Mouse (Mus musculus) embryonic facial prominence, embryonic 13.5 days (tissue): ENCODE data around the gene Tnks2. TPM values are rescaled to one million over a fixed set of nuclear protein-coding genes. Genes with fewer than 3 reads are reported as not detected.
"Not testable (repeated sequence)": the region's sequence is repeated elsewhere in the genome, so short reads cannot be mapped to it uniquely, and the experiment has no call there.

Experiments used
- ATAC-seq: fragments of 200-750 bp; cut with Nextera tagmentation; 2 replicates; pipeline ENCODE4 v1.8.0; 2017; ENCODE audit warnings: low read depth; ENCODE audit not compliant: insufficient number of reproducible peaks, insufficient read depth, low FRiP score, low TSS enrichment
- H3K27ac ChIP-seq: fragments of 300-500 bp; sonication (generic); 2 replicates; pipeline ENCODE4 v1.5.1; 2015; ENCODE audit warnings: moderate library complexity, mild to moderate bottlenecking, inconsistent platforms
- H3K27me3 ChIP-seq: fragments of 300-500 bp; sonication (generic); 2 replicates; pipeline ENCODE4 v1.6.1; 2015; ENCODE audit warnings: mild to moderate bottlenecking, inconsistent platforms
- H3K36me3 ChIP-seq: fragments of 300-500 bp; sonication (generic); 2 replicates; pipeline ENCODE4 v1.6.1; 2015; ENCODE audit warnings: mild to moderate bottlenecking, inconsistent platforms
- H3K4me1 ChIP-seq: fragments of 300-500 bp; sonication (generic); 2 replicates; pipeline ENCODE4 v1.6.1; 2015; ENCODE audit warnings: inconsistent platforms
- H3K4me2 ChIP-seq: fragments of 300-500 bp; sonication (generic); 2 replicates; pipeline ENCODE4 v1.6.1; 2015; ENCODE audit warnings: moderate library complexity, mild to moderate bottlenecking, inconsistent platforms
- H3K4me3 ChIP-seq: fragments of 300-500 bp; sonication (generic); 2 replicates; pipeline ENCODE4 v1.5.1; 2015; ENCODE audit warnings: mild to moderate bottlenecking, inconsistent platforms
- H3K9ac ChIP-seq: fragments of 300-500 bp; sonication (generic); 2 replicates; pipeline ENCODE4 v1.6.1; 2015; ENCODE audit warnings: mild to moderate bottlenecking, inconsistent platforms
- H3K9me3 ChIP-seq: fragments of 300-500 bp; sonication (generic); 2 replicates; pipeline ENCODE4 v1.6.1; 2016; ENCODE audit warnings: inconsistent platforms
- WGBS: fragments of 180-500 bp; shearing (Covaris S2); methylation state at CpG from one replicate; pipeline ENCODE4 v1.1.7; 2015; ENCODE audit warnings: mixed read lengths; 5-methylcytosine and 5-hydroxymethylcytosine counted together
- polyA plus RNA-seq: library from polyadenylated mRNA; unstranded; fragments of >200 nt; fragmentation: Nextera tagmentation; extraction: Ambion mirVana; gene quantifications from 2 replicates; pipeline ENCODE4 v1.2.1, GENCODE M21; 2015

Gene Tnks2
- polyA plus RNA-seq, 1 experiment from 2014 or later, result 46.3 TPM

DNA sequence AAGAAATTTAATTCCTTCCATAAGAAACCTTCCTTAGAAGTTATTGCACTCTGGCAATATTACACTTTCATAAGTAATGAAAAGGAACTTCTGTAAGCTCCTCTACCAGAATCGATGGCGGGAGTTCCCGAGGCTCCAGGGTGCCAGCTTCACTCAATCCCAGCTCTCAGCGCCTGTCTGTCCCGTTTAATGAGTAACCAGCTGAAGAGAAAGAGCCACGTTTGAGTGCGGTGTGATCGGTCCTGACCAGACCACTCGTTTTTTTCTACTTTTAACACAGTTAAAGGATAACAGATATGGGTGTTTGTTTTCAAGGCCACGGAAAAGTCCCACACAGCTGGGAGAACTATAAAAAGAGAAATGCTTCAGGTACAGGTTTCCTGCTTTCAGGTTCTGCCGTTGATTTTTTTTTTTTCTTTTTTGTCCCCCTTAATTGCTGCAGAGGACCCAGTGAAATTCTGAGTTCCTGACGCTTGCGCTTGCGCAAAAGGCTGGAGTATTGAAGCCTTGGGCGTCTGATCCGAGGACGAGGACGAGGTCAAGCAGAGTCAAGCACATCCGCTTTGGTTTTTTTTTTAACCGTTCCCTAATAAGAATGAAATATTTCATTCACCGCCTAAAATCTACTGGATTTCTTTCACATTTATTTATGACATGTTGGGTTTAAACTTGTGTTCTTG lies 25.5 kb upstream of the Tnks2 start:
- Histone ChIP-seq H3K4me2 (no peak overlapping the region), H3K4me1 (no peaks in the 10 kb centered on the region), H3K4me3 (no peak overlapping the region), H3K27me3 (no peaks in the 10 kb centered on the region), H3K27ac (no peak overlapping the region), H3K9ac (no peak overlapping the region), H3K36me3 (no peaks in the 10 kb centered on the region), H3K9me3 (no peaks in the 10 kb centered on the region)
- WGBS, result 64% methylated on average over 21 of the region's 21 CpGs
- ATAC-seq, result no peak

DNA sequence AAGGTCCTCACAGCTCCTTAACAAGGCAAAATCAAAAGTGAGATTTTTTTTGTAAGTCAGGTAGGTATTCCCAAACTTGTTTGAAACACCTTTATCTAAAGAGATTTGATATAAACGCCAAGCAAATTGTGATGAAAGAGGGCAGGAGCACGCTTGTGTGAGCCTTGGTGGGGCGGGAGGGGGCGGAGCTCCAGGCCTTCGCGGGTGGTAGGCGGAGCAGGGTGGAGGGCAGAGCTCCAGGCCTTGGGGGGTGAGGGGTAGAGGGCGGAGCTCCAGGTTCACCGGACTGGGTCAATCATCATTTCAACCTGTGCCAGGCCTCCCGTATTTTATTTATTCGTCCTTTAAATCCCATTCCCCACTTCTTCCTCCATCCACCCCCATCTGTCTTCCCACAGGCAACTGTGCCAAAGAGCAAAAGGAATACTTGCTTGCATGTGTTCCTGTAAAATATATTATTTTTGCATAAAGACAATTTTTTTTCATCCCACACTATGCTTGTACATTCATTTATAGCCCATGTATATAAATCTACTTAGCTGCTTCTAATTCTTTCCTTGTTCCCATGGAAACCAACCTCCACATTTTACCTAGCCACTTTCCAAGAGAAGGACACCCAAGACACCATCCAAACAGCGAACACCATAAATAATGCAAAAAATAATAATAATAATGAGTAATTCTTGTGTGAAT lies 24.4 kb upstream of the Tnks2 start:
- Histone ChIP-seq H3K4me2 (no peak overlapping the region), H3K27me3 (no peaks in the 10 kb centered on the region), H3K36me3 (no peaks in the 10 kb centered on the region), H3K4me1 (no peaks in the 10 kb centered on the region), H3K4me3 (no peak overlapping the region), H3K9ac (no peak overlapping the region), H3K9me3 (no peaks in the 10 kb centered on the region), H3K27ac (no peak overlapping the region)
- no peak for ATAC-seq
- 36% methylated on average over 12 of the region's 12 CpGs for WGBS

DNA sequence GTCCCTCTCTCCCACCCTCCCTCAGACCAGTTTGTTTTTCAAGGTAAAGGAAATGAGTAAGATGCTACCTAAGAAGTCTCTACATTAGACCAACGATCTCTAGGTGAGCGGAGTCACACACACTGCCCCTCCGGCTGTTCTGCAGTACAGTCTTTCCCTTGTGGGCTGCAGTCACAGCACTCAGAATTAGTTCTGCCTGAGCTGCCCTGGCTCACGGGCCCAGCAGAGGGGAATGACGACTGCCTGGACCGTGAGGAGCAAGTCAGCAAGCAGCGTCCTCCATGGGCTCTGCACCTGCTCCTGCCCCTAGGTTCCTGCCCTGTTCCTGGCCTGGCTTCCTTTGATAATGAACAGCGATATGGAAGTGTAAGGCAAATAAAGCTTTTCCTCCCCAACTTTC lies 22.0 kb upstream of the Tnks2 start:
- Histone ChIP-seq H3K4me2 (no peak overlapping the region), H3K4me1 (peaks cover 3% of the 10 kb centered on the region; the same call in 1 of the 2 replicates), H3K27ac (no peak overlapping the region), H3K27me3 (no peaks in the 10 kb centered on the region), H3K9ac (no peak overlapping the region), H3K4me3 (no peak overlapping the region), H3K36me3 (no peaks in the 10 kb centered on the region), H3K9me3 (no peaks in the 10 kb centered on the region)
- 54% methylated on average over 8 of the region's 8 CpGs for WGBS
- ATAC-seq, result no peak

DNA sequence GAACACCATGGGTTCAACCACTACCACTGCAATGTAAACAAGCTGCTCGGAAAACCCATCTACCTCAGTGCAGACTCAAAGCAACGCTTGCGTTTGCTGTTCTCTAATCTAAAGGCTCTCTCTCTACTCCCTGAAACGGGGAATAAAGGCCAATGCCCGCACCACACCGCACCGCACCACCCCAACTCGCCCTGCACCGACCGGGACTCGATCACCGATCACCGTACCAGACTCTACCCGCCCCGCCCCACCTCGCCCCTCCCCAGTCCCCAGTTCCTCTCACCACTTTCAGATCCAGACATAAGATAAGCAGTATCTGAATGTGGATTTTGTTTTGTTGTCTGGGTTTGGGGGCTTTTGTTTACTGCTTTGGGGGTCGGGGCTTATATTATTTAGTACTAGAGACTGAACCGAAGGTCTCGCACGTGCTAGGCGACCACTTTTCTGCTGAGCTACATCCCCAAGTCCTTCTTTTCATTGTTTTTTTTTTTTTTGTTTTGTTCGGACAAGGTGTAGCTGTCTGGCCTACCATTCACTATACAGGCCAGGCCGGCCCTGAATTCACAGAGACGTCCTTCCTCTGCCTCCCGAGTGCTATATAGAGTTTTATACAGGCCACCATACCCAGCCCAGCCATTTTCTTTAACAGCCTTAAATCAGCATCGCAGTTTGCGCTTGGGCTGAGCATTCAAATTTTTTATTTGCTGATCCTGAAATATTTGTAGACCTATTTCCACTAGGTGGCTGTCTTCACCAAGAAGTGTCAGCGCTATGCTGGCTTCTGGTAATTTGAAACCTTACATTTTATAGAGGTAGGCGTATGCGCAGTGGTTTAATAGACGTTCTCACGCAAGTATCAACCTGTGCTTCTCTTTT lies 18.4 kb upstream of the Tnks2 start:
- WGBS, result 13% methylated on average over 32 of the region's 32 CpGs
- no peak overlapping the region for H3K27ac ChIP-seq
- H3K9ac ChIP-seq, result peak overlapping the region; percentile 46; the same call in 1 of the 2 replicates
- H3K36me3 ChIP-seq, result no peaks in the 10 kb centered on the region
- no peaks in the 10 kb centered on the region for H3K27me3 ChIP-seq
- ATAC-seq, result peak; percentile 77; the same call in 1 of the 2 replicates
- peak overlapping the region; percentile 53 for H3K4me2 ChIP-seq
- H3K4me1 ChIP-seq, result peaks cover 8% of the 10 kb centered on the region; the same call in 1 of the 2 replicates
- H3K9me3 ChIP-seq, result no peaks in the 10 kb centered on the region
- peak overlapping the region; percentile 26 for H3K4me3 ChIP-seq

DNA sequence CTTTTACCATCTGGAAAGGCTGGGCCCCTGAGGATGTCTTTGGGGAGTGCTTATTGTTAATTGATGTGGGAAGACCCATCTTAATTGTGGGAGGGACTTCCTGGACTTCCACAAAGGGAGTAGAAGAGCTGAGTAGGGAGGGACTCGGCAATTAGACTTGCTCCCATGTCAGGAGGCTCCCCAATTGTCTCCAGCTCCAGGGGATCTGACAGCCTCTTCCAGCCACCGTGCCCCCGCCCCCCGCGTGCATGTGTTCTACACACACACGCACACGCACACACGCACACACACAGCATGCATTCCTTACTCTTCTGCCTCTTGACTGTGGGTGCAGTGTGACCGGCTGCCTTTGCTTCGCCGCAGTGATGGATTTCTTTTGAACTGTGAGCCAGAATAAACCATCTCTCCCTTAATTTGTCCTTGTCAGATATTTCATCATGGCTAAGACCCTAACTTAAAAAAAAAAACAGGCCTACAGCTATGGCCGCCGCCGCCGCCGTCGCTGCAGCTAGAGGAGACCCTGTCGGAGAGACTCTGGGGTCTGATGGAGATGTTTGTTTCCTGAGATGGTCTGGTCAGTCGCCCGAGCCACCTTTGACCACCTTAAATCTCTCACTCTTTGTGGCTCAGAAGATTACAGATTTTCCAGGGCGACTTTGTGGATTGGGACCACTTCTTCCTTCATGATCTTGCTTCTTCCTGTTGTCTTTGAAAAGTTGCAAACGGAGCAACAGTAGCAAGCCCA lies 15.7 kb upstream of the Tnks2 start:
- Histone ChIP-seq H3K4me1 (peaks cover 8% of the 10 kb centered on the region; the same call in 1 of the 2 replicates), H3K27ac (no peak overlapping the region), H3K36me3 (no peaks in the 10 kb centered on the region), H3K27me3 (no peaks in the 10 kb centered on the region), H3K4me2 (peak overlapping the region; percentile 70), H3K4me3 (peak overlapping the region; percentile 43), H3K9ac (peak overlapping the region; percentile 65), H3K9me3 (no peaks in the 10 kb centered on the region)
- no peak for ATAC-seq
- WGBS, result 4% methylated on average over 22 of the region's 22 CpGs

DNA sequence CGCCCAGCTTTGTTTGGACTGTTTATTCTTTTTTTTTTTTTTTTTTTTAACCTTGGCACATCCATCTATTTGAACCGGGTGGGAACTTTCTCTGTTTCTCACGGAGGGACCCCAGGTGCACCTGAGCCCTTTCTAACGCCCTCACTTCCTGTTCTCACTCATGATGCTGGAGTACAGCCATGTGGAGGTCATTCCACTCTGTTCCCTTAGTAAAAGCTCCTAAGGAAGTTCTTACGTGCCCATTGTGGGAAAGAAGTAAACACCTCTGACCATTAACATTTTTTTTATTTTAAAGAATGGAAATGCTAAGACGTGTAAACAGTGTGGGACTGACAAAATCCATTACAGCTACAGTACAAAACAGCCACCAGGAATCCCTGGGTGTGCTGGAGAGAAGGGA lies 14.8 kb upstream of the Tnks2 start:
- Histone ChIP-seq H3K4me3 (no peak overlapping the region), H3K27me3 (no peaks in the 10 kb centered on the region), H3K36me3 (no peaks in the 10 kb centered on the region), H3K9ac (no peak overlapping the region), H3K9me3 (no peaks in the 10 kb centered on the region), H3K4me2 (no peak overlapping the region), H3K4me1 (peaks cover 8% of the 10 kb centered on the region; the same call in 1 of the 2 replicates), H3K27ac (no peak overlapping the region)
- ATAC-seq, result no peak
- WGBS, result 77% methylated on average over 6 of the region's 6 CpGs

DNA sequence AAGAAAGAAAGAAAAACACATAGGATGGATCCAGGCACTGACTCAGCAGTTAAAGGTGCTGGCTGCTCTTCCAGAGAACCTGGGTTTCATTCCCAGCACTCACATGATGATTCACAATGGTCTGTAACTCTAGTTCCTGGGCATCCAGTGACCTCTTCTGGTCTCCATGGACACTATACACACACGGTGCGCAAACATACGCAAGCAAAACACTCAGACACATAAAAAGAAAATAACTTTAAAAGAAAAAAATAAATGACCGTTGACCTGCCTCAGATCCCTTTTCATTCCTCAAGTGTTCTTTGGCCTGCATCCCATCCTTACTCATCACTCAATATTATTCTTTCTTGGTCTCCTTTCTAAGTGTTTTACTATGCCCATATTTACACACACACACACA lies 13.6 kb upstream of the Tnks2 start:
- no peak for ATAC-seq
- Histone ChIP-seq H3K4me2 (no peak overlapping the region), H3K4me1 (peaks cover 8% of the 10 kb centered on the region; the same call in 1 of the 2 replicates), H3K27ac (no peak overlapping the region), H3K9ac (no peak overlapping the region), H3K27me3 (no peaks in the 10 kb centered on the region), H3K4me3 (no peak overlapping the region), H3K9me3 (no peaks in the 10 kb centered on the region), H3K36me3 (no peaks in the 10 kb centered on the region)
- 93% methylated on average over 4 of the region's 4 CpGs for WGBS

DNA sequence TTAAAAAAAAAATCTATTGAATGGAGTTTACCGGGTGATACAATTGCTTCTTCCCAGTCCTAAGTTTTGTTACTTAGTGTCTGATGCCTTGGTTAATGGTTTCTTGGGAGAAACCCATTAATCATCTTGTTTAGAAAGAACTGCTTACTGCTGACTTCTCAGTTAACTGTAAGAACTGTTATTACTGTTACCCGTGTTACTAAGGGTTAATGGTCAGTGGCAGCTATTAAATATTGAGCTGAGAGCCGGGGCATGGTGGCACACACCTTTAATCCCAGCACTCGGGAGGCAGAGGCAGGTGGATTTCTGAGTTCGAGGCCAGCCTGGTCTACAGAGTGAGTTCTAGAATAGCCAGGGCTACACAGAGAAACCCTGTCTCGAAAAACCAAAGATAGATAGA lies 12.7 kb upstream of the Tnks2 start:
- H3K4me1 ChIP-seq, H3K27ac ChIP-seq, H3K4me3 ChIP-seq, ATAC-seq, H3K4me2 ChIP-seq, H3K9me3 ChIP-seq, H3K36me3 ChIP-seq, H3K9ac ChIP-seq, H3K27me3 ChIP-seq: not testable (repeated sequence)
- WGBS, result 79% methylated on average over 6 of the region's 6 CpGs

DNA sequence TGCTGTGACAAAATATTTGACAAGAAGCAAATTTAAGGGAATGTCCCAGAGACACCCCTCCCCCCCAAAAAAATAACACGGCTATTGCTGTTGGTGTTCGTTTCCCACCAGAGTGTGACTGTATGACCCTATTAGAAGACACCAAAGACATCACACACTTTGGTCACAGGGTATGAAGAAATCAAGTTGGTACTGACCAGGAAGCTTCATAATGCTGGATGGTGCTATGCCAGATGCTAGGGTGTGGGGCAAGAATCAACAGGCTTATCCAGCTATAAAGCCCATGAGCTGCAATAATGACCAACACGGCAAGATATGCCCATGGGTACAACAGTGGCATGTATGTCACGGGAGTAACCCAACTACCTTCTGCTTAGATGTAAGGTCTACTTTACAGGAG lies 11.3 kb upstream of the Tnks2 start:
- H3K9ac ChIP-seq, result no peak overlapping the region
- H3K27ac ChIP-seq, result no peak overlapping the region
- no peaks in the 10 kb centered on the region for H3K27me3 ChIP-seq
- H3K9me3 ChIP-seq, result no peaks in the 10 kb centered on the region
- 94% methylated on average over 4 of the region's 4 CpGs for WGBS
- H3K4me1 ChIP-seq, result peaks cover 5% of the 10 kb centered on the region; the same call in 1 of the 2 replicates
- H3K4me3 ChIP-seq, result no peak overlapping the region
- no peaks in the 10 kb centered on the region for H3K36me3 ChIP-seq
- H3K4me2 ChIP-seq, result no peak overlapping the region
- ATAC-seq, result no peak

DNA sequence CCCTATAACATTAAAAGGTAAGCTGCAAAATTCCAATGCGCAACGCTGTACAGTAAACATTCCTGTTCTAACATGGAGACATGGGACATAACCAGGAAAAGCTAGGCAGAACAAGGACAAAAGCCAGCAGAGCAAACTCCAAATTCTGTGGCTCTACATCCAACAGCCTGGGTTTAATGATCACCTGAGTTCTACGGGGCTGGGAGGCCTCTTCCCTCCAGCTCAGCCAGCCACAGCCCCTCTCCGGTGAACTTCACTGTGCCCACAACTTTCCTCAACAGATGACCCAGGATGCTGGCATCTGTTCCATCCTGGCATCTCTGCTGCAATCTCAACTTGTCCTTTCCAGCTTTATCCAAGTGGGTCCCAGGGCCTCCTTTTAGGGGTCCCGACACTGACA lies 6.4 kb upstream of the Tnks2 start:
- Histone ChIP-seq H3K36me3 (no peaks in the 10 kb centered on the region), H3K9ac (no peak overlapping the region), H3K4me3 (no peak overlapping the region), H3K9me3 (no peaks in the 10 kb centered on the region), H3K4me2 (no peak overlapping the region), H3K4me1 (no peaks in the 10 kb centered on the region), H3K27me3 (no peaks in the 10 kb centered on the region), H3K27ac (no peak overlapping the region)
- no peak for ATAC-seq
- WGBS, result 90% methylated on average over 5 of the region's 5 CpGs

DNA sequence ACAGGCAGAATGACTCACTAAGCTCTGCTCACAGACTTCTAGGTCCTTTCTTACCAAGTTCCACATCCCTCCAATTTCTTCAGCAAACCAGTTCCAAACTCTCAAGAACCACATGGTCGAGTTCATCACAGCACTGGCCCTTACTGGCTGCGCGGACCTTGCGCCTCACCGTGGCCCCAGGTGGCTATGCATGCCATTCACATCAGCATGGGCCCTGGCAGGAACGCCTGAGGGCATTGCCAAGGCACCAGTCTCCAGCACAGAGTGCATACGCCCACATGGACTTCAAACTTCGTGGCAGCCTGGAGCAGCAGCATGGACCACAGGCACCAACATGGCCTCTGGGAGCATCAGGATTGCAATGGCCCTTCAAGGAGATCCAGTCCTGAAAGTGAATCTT lies 5.7 kb upstream of the Tnks2 start:
- Histone ChIP-seq H3K36me3 (no peaks in the 10 kb centered on the region), H3K9me3 (no peaks in the 10 kb centered on the region), H3K4me1 (peaks cover 5% of the 10 kb centered on the region), H3K27me3 (no peaks in the 10 kb centered on the region), H3K9ac (no peak overlapping the region), H3K27ac (no peak overlapping the region), H3K4me2 (no peak overlapping the region), H3K4me3 (no peak overlapping the region)
- whole genome bisulfite sequencing, result 58% methylated on average over 8 of the region's 8 CpGs
- ATAC-seq, result no peak
